Mouse (Mus musculus) skeletal muscle tissue, adult 2 months (tissue): ENCODE measurements around the gene Zfand2a.

Source experiments
- DNase-seq: peaks from one replicate; pipeline ENCODE4 v3.0.0-alpha.2; 2012; ENCODE audit warnings: low read depth, low spot score

Zfand2a gene

GRCm38 (mm10) chr5:139484185-139484814 lies at the start of gene Zfand2a:
Zfand2a (minus strand) TSS chr5:139484549.
- peak; percentile 100 for DNase-seq

- DNase-seq: no peak
These were observed 44.5 kb upstream of the Zfand2a start for GRCm38 (mm10) chr5:139528851-139529250.

DNA sequence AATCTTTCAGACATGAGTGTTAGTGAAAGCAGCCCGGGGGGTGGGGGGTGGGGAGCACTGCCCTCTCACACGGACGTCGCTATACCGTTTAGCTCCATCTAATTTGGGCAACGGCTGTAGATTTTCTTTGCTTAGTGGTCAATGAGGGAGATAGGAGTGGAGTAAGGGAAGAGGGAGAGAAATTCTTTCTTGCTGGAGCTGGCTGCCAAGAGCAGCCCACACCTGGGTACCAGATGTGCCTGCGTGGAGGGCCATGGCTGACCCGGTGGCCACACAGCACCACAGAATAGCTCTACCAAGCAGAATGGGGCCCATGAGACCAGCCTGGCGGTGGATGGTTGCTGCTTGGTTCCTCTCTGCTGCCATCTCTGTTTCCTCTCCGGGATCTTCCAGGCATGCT lies 37.6 kb upstream of the Zfand2a start:
- no peak for DNase-seq

GRCm38 (mm10) chr5:139520069-139520834 lies 35.9 kb upstream of the Zfand2a start:
- no peak for DNase-seq

- DNase-seq: no peak
These were observed 31.9 kb upstream of the Zfand2a start for GRCm38 (mm10) chr5:139516281-139516680.

DNA sequence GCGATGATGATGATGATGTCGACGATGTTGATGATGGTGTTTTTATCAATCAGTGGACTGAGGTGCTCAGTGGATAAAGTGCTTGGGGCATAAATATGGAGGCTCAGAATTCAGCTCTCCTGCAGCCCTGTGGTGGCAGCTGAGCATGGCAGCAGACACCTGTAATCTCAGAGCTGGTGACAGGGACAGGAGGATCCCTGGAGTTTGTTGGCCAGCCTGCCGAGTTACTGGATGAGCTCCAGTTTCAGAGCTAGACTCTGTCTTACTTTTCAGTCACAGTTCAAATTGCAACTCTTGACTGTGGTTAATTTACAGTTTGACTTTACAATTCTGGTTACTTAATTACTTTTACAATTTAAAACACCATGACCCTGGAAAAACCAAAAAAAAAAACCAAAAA lies 27.9 kb upstream of the Zfand2a start:
- DNase-seq: no peak

DNA sequence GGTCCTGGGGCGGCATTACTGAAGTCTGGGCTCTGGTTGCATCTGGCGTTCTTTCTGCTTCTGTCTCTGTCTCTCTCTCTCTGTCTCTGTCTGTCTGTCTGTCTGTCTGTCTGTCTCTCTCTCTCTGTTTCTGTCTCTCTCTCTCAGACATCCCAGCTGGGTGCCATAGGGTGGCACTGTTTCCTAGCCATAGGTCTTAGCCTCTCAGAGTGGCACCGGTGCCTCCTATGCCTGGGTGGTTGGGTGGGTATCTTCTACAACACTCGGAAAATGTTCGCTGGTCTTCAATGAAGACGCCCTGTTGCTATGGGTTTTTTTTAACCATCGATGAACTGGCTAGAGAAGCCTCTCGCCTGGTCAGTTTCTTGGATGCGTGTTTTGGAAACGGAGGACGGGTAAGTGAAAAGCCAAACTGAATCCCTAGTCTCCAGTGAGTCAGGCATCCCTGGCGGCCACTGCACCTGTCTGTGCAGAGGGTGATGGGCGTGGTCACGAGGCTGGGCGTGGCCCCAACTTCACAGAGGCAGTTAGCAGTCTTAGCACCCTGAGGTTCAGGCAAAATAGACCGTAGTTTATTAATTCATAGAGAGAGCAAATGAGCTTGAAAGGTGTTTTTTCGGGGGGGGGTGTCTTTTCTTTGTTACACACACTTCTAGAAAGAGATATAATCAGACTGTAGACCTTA lies 26.5 kb upstream of the Zfand2a start:
- DNase-seq: no peak

DNA sequence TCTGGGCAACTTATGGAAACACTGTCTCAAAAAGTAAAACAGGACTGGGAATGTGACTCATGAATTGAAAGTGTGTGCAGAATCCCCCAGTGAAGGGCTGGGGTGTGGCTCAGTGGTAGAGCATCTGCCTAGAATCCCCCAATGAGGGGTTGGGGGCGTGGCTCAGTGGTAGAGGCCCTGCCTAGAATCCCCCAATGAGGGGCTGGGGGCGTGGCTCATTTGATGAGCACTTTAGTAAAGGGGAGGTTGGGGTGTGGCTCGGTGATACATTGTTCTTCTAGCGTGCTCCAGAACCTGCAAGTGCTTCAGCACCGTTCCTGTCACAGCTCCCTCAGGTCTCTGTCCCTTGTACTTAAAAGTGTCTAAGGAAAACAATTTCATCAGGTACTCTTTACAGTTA lies 21.9 kb upstream of the Zfand2a start:
- DNase-seq: no peak

- DNase-seq: peak; percentile 63
These were observed 20.8 kb upstream of the Zfand2a start for GRCm38 (mm10) chr5:139505073-139505606.

DNA sequence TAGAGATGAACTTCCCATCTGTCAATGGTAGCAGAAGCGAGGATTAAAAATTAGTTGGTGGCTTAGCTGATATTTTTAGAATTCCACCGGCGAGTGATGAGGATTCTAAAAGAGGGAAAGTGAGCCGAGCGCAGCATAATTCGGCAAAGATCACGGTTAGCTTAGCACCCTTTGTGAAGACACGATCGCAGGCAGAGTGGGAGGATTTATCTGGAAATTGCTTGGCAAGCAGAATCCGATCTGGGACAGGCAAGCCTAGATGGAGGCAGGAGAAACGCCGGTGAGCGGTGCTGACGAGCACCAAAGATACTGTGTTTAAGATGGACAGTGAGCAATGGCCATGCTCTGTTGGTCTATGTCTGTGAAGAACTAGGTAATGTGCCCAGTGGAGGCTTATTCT lies 17.9 kb upstream of the Zfand2a start:
- DNase-seq: no peak

- no peak for DNase-seq
These were observed 14.4 kb upstream of the Zfand2a start for GRCm38 (mm10) chr5:139498791-139499190.

DNA sequence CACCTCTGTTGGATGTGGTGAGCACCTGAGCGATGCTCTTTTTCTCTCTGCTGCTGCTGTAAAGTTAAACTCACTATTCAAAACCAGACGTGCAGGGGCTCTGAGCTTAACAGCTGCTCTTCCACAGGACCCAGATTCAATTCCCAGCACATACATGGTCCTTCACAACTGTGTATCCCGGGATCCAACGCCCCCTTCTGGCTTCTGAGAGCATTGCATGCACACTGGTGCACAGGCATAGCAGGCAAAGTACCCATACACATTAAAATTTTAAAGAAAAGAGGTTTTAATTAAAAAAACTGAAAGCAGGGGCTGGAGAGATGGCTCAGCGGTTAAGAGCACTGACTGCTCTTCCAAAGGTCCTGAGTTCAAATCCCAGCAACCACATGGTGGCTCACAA lies 12.6 kb upstream of the Zfand2a start:
- no peak for DNase-seq

- DNase-seq: no peak
These were observed 10.8 kb upstream of the Zfand2a start for GRCm38 (mm10) chr5:139495019-139495669.

DNA sequence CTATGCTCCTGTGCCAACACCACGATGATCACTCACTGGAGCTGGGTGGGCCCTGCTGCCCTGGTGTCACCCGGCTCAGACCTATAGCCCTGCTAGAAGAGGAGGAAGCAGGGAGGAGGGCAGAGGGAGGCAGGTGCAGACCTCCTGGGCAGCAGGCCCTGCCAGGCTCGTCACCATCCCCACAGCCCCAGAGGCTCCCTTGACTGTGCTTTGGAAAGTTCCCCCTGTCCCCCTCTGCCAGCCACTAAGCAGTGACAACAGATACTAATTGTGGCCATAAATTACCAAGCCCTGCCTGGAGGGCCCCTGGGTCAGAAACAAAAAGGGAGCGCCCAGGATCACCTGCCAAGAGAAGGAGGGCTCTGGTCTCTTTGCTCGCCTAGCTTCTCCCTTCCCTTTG lies 9.3 kb upstream of the Zfand2a start:
- no peak for DNase-seq

DNA sequence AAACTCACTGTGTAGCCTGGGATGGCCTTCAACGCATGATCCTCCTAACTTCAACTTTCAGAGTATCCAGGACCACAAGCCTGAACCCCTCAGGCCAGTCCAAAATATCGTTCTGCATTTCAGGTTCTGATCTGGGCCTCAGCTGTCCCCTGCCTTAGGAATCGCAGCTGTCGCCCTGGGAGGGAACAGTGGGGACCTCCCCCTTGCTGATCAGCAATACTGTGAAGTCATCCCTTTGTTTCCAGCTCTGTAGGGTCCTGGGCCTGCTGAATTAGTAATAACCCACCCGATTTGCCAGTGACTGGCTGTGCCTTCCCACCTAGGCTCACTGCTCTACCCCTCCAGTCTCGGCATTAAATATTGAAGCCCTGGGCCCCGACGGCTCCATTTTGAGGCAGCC lies 7.0 kb upstream of the Zfand2a start:
- no peak for DNase-seq

DNA sequence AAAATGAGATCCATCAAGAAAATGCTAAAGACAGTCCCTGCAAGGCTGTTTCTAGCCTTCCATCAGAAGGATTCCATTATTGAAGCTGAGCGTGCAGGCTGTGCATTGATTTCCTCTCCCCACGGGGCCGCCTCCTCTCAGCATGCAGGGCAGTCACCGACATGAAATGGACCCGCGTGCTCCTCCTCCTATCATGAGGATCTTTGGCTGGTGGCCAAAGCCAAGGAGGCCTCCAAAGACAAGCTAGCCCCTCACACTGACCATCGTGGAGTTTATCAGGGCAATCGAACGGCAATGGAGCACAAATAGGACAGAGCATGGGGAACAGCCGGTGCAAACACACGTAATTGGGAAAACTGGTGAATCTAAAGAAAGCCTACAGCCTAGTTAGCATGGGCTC lies 5.8 kb upstream of the Zfand2a start:
- DNase-seq: no peak

- no peak for DNase-seq
These were observed 1.0 kb downstream of the Zfand2a start for GRCm38 (mm10) chr5:139483171-139483848.

DNA sequence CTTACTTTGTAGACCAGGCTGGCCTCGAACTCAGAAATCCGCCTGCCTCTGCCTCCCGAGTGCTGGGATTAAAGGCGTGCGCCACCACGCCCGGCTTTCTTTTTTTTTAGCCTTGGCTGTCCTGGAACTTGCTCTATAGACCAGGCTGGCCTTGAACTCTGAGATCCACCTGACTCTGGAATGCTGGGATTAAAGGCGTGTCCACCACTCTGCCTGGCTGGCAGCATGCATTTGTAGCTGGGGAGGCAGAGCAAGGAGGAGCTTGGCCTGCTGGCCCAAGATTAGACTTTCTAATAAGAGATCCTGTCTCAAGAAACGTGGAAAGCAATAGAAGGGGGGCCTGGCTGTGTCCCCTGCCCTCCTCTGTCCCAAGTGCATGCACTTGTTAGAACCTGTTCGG lies 3.9 kb downstream of the Zfand2a start:
- DNase-seq: no peak

DNA sequence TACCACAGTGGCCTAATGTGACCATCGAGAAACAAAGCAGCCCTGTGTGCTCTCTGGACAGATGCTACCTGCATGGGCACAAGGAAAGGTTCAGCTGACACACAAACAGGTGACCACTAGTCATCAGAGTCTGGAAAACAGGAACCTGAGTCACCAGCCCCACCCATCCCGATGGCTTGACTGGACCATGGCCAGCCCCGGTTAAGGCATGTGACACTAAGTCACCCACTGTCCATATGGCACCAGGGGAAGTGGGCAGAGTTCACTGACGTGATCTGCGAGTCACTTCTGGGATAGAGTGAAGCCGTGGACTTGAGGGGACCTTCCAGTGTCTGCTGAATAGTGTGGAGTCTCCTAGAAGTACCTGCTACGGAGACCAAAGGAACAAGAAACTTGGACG lies 5.3 kb downstream of the Zfand2a start:
- no peak for DNase-seq

- no peak for DNase-seq
These were observed 9.6 kb downstream of the Zfand2a start for GRCm38 (mm10) chr5:139474741-139475140.

DNA sequence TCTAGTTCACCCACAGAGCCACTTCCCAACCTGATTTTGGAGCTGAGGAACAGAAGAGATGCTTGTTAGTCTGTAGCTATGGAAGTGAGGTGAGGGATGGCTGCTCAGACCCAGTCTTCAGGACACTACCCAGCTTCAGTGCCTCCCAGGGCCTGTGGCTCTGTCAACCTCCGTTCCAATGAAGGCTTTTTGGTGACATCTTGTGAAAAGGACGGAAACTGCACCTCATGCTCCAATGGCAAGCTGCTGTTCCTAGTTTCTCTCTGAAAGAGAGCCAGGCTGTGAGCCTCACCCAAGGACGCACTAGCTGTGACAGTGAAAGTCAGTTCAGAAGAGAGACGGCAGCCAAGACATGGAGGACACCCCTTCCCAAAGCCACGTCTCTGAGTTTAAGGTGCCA lies 16.4 kb downstream of the Zfand2a start:
- no peak for DNase-seq
